Mouse (Mus musculus): ENCODE results near the gene Brf1. TPM values are rescaled to one million over a fixed set of nuclear protein-coding genes. Genes with fewer than 3 reads are reported as not detected.

Gene Brf1
- total RNA-seq, 2 experiments from 2014 or later, result 16.8 to 20.9 TPM

DNA sequence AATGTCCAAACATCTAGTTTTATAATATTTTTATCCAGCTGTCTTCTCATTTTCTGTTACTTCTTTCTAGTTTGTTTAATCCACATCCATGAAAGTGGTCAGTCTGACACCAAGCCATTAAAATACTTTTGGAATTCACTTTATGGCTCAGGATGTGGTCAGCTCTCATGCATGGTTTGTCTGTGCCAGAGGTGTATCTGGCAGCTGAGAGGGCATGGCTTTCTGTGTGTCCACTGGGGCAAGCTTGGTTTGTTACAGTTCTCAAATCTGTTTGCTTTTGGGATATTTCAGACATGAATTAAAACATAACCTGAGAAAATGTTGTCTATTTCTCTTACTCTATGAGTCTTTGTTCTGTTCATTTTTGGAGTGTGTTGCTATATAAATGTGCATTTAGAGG lies 21.0 kb upstream of the Brf1 start:
- DNase-seq, result no peak
- intact Hi-C loops (cut with DNase I), result no loop called here

DNA sequence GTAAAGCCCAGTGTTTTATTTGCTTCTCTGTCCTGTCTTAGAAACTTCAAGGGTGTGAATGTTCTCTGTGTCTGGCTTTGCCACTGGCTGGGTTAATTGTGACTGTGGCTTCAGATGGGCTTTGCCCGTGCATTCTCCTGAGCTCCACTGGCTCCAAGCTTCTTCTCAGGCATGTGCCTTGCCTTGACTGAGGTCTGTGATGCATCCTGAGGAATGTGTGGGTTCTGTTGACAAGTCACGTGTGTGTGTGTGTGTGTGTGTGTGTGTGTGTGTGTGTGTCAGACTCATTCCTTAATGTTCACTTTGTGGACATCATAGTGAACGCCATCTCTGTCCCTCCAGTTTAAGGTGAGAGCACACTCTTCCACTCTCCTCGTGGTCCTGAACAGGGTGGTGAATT lies 18.3 kb upstream of the Brf1 start:
- no peak for DNase-seq
- intact Hi-C loops (cut with DNase I), result no loop called here

DNA sequence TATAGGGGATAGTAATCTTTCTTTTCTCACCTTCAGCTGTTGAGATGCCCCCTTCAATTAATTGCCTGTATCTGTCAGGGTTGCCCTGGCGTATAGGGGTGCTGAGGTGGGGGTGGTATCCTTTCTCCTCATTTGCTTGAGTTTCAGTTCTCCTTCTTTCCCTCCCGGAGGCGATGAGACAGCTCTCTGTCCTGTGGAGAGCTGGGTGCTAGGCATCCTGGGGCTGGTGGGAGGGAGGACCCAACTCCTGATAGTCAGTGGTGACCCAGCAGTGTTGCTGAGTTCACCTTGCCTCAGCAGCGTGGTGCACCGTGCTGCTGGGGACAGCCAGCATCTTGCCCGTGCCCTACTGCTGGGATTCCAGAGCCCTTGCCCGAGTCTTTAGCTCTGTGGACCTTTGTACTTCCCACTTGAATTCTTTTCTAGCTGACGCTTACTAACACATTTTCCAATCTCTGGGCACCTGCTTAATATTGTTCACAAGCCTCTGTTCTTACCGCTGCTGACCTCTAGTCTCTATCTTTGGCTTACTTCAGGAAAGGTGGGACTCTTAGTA lies 17.0 kb upstream of the Brf1 start:
- intact Hi-C loops (cut with DNase I), result no loop called here
- DNase-seq, result no peak

DNA sequence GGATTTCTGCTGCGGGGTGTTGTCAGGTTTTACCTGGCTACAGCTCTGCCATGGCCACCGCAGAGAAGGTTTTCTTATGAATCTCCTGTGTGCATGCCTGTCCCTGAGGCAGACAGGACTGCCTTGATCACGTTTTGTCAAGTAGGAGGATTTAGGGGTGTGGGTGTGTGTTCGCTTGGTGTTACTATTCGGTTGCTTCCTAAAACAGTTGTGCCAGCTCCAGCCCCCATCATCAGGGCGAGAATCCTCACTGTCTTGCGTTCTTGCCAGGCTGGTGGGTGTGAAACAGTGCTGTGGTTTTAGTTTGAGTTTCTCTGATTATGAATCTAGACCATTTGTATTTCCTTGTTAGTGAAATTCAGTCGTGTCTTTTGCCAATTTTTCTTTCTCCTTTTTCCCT lies 16.5 kb upstream of the Brf1 start:
- intact Hi-C loops (cut with DNase I), result no loop called here
- no peak for DNase-seq

DNA sequence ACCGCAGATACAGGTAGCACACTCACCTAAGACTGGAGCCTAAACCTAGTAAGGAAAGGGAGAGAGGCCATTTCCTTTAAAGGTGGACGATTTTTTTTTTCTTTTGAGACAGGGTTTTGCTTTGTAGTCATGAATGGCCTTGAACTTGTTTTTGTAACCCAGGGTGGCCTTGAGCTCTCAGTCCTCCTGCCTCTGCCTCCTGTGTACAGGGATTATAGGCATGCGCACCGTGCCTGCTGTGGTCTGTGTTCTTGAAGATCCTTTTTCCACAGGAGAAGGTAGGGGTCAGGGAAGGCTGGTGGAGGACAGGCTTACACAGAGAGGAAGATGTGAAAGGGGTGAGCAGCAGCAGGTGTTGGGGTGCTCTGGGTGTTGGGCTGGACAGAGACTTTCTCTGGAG lies 15.5 kb upstream of the Brf1 start:
- DNase-seq, result no peak
- intact Hi-C loops (cut with DNase I), result no loop called here

DNA sequence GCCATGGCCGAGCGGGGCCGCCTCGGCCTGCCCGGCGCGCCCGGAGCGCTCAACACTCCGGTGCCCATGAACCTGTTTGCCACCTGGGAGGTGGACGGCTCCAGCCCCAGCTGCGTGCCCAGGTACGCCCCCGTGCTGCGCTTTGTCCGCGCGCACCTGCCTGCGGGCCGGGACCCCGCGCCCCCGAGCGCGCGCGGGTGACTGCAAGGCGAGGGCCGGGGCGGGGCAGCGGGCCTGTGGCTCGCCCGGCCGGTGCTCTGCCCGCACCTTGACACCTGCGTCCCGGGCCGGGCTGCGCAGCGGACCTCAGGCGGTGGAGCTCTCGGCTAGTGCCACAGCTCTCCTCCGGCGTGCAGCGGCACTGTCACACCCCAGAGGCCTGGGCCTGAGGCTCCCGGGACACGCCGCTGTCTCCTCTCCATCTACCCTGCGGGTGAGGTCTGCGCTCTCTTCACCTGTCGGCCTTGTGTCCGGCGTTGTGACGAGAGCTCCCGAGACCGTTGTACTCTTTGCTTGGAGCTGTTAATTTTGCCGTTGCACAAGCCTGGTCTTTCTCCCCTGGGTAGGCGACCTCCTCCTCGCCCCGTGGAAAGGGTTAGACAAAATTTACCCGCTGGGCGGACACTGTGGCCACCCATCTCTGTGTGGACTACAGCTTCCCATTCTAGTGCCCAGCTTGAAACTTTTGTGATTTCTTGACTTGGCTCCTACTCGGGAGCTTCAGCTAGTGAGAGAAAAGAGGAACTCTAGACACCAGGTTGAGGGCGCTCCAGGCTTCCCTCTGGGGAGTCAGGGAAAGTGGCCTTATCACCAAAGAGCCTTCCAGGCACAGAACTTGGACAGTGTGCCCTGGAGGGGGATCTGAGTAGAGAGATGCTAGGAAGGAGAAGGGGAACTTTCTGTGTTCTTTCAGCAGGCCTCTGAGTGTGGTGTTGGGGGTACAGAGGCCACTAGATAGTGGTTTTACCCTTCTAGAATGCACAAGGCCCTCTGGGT lies 14.4 kb upstream of the Brf1 start:
- intact Hi-C loops (cut with DNase I), result no loop called here
- DNase-seq, result peak; percentile 17 to 47

DNA sequence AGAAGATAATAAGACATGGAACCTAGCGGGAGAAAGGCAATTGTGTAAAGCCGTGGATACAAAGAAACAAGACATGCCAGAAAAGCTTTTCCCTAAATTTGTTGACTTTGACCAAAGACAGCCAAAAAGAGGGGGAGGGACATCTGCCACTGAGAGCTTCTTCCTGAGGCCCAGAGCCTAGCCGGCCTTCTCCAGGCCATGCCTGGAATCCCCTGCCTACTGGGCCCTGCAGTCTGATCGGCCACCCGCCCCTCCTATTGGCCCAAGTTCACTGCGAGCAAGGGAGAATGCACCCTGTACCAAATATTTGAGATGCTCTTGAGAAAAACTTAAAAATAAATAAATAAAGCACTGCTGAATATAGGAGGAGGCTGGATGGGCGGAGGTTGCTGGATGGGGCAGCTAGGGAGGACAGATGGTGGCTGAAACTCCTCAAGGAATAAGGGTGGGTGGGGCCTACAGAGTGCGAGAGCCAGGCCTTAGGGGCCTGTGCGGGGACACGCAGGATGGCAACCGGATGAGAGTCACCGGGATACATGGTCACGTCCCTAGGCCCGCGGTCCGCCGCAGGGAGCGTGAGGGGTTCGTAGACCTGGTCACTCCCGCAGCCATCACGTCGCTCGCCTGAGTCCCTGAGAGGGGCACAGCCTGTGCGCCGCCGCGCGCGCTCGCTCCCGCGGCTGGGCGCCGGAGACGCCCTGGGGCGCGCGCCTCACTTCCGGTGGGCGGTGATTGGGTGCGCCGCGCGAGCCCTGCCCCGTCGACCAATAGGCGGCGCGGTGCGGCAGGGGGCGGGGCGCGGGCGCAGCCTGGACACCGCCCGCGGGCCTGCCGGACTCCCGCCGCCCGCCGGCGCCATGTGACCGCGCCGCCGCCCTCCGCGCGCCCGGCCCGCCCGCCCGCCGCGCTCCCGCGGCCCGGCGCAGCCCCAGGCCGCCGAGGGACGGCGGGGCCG lies 13.4 kb upstream of the Brf1 start, which contains the start of gene Pacs2:
Gene Pacs2, plus strand, starts transcription at position 905 of the 955 bp plus-strand sequence.
- intact Hi-C loops (cut with DNase I), result no loop called here
- DNase-seq, result peak; percentile 90 to 95

DNA sequence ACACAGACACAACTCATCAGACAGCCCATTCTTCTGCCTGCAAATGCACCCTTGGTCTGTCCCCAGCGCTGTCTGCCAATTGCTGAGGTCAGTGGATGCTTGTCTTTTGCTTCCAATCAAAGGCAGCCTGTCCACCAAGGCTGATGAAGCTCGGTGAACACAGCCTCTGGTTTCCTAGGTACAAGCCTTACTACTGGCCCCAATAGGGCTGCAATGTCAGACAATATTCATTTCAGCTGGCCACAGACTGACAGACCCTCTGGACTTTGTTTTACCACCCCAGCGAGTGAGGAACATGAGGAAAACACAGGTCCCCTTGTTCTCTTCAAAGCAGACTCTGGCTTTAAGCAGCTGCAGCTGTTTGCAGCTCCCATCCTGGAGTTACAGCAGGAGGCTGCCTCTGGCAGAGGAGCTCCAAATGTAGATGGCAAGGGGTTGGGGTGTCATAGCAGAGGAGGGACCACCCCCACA lies 12.6 kb upstream of the Brf1 start:
- intact Hi-C loops (cut with DNase I), result no loop called here
- DNase-seq, result peak in 1 of 2 experiments; percentile 38

DNA sequence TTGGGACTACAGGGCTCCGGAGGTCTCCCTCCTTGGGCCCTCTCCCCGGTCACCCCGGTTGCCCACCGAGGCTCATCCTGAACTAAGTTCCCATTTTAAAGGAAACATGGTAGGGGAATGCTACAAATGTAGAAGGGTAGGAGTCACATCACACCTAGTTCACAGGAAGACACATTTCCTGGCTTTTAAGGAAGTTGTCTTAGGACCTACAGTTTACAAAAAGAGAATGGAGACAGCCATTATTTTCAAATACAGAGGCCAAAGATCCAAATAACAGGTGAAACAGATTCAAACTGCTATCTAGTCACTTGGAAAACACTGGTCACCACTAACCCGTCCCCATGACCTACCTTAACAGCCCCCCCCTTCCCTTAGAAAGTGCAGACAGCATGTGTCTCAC lies 11.9 kb upstream of the Brf1 start:
- no peak for DNase-seq
- intact Hi-C loops (cut with DNase I), result no loop called here

DNA sequence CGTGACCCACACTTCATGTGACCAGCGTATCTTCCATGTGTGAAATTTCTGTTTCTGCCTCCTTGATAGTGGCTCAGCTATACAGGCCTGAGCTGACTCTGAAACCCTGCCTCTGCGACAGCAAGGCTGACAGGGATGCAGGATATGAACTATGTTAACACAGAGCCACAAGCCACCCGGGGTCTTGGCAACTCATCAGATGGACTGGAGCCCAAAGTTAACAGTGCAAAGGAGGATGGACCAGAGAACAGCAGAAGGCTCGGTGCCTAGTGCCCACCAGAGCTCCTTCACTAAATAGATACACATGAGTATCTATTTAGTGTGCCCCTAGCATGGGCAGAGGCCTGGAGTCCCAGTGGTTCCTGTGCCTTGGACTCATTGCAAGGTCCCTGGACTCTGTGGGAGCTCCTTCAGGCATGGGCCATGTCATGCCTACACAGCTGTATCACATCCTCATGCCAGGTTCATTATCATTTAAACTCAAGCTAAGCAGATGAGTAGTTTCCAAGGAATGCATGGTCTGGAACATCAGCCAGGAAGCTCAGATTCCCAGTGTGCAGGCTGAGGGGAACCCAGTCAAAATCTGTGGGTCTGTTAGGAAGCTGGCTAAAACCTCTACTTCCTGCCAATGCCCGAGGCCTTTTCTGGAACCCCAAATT lies 11.3 kb upstream of the Brf1 start:
- DNase-seq, result no peak
- intact Hi-C loops (cut with DNase I), result no loop called here

DNA sequence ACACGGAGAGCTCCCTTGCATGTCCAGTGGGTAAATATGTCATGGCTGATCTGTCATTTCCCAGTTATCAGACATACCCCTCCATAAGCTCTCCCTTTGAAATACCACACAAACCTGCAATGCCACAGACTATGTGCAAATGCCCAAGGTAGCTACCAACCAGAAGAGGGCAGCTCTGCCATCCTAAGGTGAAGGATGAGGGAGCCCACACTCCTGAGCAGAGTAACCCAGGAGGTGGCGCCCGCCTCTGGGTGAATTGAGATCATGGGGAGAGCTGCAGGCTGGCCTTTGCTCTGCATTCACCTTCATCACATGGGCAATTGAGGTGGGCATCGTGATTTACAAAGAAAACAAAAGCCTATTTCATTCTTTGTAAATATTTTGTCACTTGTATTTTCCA lies 4.5 kb upstream of the Brf1 start:
- intact Hi-C loops (cut with DNase I), result loop anchor here (5.0 to 10.0 kb wide), 3 partner anchors 37 to 147 kb away; partner anchors contain the start of gene Tex22
- peak in 1 of 2 experiments; percentile 56 for DNase-seq

DNA sequence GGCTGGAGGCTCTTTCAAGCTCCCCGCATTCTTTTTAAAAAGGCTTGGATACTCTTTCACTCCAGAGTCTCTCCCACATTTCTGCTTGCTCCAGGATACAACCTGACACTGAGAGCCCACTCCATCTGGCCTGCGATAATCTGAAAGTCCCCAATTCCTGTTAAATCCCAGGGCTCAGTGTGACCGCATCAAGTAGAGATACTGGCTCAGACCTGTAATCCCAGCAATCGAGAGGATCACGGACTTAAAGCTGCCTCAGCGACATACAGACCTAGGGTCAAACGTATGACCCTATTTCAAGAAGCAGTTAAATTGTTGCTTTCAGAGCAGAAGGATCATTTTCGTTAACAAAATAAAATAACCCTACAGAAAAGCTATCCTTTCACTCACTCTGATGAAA lies 3.5 kb upstream of the Brf1 start:
- intact Hi-C loops (cut with DNase I), result loop anchor here (5.0 to 10.0 kb wide), 2 partner anchors 71 to 148 kb away; partner anchors contain the start of gene Tex22
- DNase-seq, result no peak

DNA sequence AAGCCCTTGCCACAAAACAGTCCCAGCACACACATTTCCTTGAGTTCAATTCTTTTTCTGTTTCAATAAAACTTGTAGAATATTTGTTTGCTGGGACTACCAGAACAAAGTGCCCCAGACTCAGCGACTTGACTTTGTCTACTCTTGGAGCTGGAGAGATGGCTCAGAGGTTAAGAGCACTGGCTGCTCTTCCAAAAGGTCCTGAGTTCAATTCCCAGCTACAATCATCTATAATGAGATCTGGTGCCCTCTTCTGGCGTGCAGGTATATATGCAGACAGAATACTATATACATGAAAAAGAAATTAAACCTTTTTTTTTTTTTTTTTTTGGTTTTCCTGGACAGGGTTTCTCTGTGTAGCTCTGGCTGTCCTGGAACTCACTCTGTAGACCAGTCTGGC lies 2.2 kb upstream of the Brf1 start:
- no peak for DNase-seq
- intact Hi-C loops (cut with DNase I), result loop anchor here (5.0 to 10.0 kb wide), 2 partner anchors 72 to 150 kb away; partner anchors contain the start of gene Tex22

DNA sequence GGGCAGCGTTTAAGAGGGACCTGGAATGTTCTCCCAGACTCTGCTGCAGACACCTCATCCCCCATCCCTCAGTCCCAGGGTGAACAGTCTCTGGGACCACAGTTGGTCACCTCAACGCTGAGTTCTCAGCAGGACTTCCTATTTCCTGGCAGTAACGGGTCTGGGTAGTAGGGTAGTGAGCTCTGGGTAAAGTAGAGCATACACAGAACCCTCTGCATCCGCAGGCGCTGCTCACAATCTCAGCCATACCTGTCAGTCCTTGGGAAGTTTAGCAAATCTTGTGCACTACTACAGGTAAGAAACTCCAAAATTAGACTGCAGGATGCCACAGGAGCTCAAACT lies 600 bp upstream of the Brf1 start:
- intact Hi-C loops (cut with DNase I), result loop anchor here (5.0 to 10.0 kb wide), 2 partner anchors 74 to 151 kb away; partner anchors contain the start of gene Tex22

DNA sequence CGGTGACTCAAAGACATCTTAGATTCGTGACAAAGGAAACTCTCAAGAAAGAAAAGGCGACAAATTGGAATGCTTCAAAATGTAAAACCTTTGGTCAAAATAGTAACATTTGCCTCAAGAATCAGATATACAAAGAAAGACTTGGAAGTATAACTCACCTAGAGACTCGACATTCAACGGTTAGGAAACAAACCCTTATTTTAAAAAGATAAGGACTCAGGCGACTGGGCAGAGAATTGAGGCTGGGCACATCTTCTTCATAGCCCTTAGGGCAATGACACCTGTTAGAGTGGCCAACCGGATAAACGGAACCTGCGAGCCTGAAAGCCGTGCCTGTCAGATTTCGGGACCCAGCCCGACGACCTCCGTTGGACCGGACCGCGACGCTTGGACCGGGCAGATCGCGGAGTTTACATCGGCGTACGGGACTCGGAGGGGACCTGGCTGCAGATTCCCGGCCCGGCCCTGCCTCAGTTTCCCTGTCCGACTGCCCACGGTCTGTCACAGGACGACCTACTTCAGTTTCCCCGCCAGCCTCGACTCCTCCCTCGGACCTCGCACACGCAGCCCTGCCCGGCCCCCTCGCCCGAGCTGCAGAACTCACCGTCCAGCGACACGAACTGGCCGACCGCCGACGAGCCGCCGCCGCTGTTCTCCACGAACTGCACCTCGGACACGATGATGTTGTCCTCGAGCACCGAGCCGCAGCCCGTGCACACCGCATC lies 773 bp downstream of the Brf1 start:
- peak; percentile 19 to 35 for DNase-seq
- intact Hi-C loops (cut with DNase I), result loop anchor here (5.0 to 10.0 kb wide), 2 partner anchors 75 to 153 kb away; partner anchors contain the start of gene Tex22

More for the DNA sequence above, 600 bp upstream of the Brf1 start:
- no peak for DNase-seq

DNA sequence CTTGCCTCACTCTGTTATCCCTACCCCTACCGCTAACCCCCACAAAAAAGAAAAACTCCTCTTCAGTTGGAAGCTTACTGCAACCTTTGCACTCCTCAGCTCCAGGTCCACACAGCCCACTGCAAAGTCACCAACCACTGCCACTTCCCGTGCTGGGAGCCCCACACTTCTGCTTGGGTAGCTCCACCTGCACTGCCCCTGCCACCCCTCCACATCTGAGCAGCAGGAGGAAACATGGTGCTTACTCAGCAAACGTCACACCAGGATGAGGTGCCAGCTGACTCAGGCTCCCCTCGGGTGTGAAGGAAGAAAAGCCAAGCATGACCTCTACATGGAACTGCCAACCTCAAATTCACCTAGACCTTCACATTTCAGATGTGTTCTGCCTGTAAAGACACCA lies 6.4 kb downstream of the Brf1 start:
- intact Hi-C loops (cut with DNase I), result no loop called here

DNA sequence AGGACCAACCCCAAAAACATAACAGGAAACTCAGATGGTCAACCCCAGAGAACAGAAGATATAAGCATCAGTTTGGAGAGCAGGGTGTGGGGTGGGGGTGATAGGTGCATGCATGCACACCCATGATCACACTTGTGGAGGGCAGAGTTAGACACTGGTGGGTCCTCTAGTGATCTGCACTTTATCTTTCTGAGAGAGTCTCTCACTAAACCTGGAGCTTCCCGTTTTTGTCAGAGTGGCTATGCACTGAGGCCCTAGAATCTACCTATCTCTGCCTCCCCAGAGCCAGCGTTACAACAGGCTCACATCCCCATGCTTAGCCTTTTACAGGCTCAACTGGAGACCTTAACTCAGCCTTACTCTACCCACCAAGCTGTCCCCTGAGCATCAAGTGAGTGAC lies 9.1 kb downstream of the Brf1 start:
- intact Hi-C loops (cut with DNase I), result no loop called here
- DNase-seq, result no peak

More for the DNA sequence above, 6.4 kb downstream of the Brf1 start:
- no peak for DNase-seq

DNA sequence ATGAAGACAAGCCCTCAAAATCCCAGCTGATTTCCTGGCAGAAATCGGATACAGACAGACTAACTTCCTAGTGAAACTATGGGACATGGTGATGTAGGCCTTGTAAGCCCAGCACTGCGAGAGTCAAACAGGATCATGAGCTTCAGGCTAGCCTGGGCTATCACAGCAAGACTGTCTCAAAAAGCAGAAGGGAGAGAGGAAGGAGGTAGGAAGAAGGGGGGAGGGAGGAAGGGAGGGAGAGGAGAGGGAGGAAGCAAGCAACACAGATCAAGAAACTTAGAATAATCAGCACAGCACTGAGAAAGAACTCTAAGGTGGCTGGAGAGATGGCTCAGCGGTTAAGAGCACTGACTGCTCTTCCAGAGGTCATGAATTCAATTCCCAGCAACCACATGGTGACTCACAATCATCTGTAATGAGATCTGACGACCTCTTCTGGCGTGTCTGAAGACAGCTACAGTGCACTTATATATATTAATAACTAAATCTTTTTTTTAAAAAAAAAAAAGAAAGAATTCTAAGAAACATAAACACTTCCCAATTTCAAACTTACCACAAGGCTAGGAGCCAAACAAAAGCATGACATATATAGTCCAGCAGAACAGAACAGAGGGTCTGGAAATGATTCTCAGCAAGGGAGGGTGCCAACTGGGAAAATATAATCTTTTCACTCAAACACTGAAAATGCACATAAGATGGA lies 9.6 kb downstream of the Brf1 start:
- intact Hi-C loops (cut with DNase I), result no loop called here
- no peak for DNase-seq
